Mouse (Mus musculus): ENCODE data around the gene Klf14.

- TF ChIP-seq CTCF (IDR thresholded peaks at IDR 0.05; ENCODE audit: borderline replicate concordance, extremely low read depth, insufficient read depth, insufficient read length) (no peak), POLR2A (IDR thresholded peaks at IDR 0.05; ENCODE audit: borderline replicate concordance, extremely low read depth, insufficient read depth, insufficient read length, poor library complexity, severe bottlenecking) (no peak)
Measured at GRCm38 (mm10) chr6:31006111-31006600, 47.3 kb upstream of the Klf14 start.
